Mouse (Mus musculus): ENCODE measurements around the gene Trappc10.

- no peak for TF ChIP-seq POLR2A (IDR thresholded peaks at IDR 0.05; ENCODE audit: low read depth, low read length)
- no peak for TF ChIP-seq CTCF (IDR thresholded peaks at IDR 0.05; ENCODE audit: extremely low read depth, insufficient read depth, insufficient read length, insufficient replicate concordance)
Observed at GRCm38 (mm10) chr10:78201182-78201581, 43.3 kb downstream of the Trappc10 start.

Measured in spleen, adult 2 months (tissue).